Mouse (Mus musculus) spleen, adult 18-20 months (tissue): Measurements from ENCODE around the gene Tspan1.

Experiments
- DNase-seq, 2 experiments: peaks; one replicate each; pipeline ENCODE4 v3.0.0; 2022; ENCODE audit warnings: mixed read lengths in 2 of 2

Gene Tspan1

GRCm38 (mm10) chr4:116165708-116166407, 1.5 kb downstream of the Tspan1 start:
- DNase-seq: no peak

DNA sequence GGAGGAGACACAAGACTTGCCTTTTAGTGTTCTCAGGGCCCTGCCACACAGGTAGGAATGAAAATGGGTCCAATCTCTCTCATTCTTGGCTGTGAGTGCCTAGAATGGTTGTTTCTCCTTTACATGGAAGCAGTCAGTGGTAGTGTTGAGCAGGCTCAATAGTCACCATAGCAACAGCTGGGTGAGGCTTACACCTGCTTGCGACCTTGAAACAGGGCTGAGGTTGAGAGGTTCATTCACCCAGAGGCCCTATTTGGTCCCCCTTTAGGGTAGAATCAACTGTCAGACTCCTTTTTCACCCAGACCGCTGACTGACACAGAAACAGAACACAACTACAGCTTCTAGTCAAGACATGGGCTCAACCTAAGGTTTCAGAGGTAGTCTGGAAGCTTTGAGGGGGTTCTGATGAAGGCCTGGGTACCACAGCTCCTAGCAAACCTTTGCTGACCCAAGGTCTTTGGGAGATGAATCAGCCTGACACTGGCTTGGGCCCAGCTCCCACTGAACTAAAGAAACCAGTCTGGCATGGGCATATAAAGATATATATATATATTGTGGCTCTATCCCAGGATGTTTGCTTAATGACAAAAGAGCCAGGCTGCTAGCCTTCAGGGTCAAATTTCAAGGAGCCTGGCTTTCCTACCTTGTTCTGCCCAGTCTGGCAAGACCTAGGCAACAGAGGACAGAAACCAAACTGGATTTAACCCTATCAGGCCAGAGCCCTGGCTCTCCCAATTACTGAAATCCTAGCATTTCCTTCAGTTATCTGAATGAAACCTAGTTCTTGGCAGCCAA, 2.4 kb downstream of the Tspan1 start:
- no peak for DNase-seq

- no peak for DNase-seq
Measured at GRCm38 (mm10) chr4:116162142-116162541, 5.3 kb downstream of the Tspan1 start.

DNA sequence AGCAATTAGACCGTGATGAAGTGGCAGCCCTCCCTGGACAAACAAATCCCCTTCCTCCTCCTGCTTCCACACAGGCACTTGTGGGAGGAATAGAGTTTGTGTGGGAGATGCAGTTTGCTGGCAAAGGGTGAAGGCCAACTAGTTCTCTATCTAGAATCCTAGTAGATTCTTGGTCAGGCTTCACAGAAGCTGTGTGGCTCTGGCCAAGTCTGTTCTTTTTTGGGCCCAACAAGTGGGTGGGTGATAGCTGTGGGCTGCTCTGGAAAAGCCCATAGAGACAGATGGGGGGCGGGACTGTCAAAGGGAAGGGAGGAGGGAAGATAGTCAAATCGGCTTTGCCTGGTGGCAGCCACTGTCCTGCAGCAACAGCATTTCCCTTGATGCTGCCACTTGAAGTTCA, 6.6 kb downstream of the Tspan1 start:
- DNase-seq: no peak

DNA sequence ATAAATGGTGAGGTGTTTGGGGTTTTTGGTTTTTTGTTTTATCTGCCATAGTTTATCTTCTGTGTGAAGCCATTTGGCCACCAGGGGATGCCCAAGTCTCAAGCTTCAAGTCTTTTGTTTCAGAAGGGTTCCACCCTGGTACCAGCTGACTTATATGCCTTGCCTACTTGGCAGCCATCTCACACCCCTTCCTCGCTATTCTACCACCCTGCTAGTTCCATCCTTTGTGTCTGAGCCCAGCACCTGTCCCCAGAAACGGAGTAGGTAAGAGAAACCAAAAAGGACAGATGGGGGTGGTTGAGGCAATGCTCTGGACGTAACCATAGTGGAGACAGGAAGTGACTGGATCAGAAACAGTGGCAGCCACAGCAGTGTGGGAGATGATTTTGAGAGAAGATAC, 7.5 kb downstream of the Tspan1 start:
- DNase-seq: no peak

- no peak for DNase-seq
Measured at GRCm38 (mm10) chr4:116157882-116158281, 9.5 kb downstream of the Tspan1 start.

DNA sequence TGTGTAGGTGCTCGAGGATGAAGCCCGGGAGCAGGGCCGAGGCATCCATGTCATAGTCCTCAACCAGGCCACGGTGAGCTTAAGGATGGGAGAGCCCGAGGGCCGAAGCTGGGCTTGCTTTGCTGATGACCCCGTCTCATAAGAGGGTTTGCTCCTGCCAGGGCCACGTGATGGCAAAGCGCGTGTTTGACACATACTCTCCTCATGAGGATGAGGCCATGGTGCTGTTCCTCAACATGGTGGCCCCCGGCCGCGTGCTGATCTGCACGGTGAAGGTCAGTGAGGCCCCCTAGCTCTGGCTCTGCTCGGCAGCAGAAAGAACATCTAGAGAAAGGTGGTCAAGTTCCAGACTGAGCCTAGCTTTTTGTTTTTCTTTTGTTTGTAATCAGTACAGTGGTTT, 14.7 kb downstream of the Tspan1 start:
- no peak for DNase-seq

DNA sequence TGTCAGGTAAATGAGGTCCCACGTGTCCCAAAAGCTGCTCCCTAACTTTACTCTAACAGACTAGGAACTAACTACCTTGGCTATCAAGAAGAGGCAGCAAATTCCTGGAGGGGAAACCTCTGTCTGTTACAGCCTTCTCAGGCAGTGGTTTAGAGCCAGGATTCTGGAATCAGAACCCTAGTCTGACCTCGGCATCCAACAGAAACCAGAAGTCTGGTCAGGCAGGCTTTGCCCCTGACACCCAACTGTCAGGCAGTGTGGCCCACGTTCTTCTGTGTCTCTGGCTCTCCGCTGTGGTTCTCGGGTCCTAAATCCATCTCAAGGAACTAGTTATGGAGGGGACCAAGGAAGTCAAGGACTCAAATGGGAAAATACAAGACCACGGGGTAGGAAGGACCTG, 16.2 kb downstream of the Tspan1 start, which contains the start of gene Lurap1:
Gene Lurap1 (minus strand): TSS at position 101 of the 400 bp plus-strand sequence.
- DNase-seq: no peak

DNA sequence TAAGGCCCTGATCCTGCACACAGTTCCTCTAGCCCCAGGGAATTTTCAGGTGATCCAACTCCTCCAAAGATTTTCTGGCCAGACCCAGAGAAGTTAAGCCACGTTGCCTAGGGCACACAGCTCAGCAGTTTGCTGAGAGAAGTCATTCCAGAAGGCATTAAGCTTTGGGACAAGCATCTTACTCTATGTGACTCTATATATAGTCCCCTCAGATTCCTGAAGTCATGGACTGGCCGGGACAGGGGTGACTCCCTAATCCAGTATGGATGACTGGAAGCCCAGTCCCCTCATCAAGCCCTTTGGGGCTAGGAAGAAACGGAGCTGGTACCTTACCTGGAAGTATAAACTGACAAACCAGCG, 16.6 kb downstream of the Tspan1 start:
- no peak for DNase-seq

GRCm38 (mm10) chr4:116150156-116150861, 17.1 kb downstream of the Tspan1 start:
- peak; percentile 51 to 75 for DNase-seq

DNA sequence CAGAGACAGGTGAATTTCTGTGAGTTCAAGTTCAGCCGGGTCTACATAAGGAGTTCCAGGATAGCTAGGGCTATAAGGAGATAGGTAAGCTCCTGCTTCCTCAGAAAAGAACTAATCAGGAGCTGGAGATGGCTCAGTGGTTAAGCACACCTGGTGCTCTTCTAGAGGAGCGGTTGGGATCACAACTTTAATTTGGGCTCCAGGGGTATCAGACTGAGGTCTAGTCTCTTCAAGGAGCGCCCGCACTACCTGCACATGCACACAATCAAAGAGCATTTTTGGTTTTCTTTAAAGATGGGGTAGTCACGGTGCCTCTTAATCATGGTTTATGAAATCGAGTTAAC, 17.6 kb downstream of the Tspan1 start:
- DNase-seq: no peak

DNA sequence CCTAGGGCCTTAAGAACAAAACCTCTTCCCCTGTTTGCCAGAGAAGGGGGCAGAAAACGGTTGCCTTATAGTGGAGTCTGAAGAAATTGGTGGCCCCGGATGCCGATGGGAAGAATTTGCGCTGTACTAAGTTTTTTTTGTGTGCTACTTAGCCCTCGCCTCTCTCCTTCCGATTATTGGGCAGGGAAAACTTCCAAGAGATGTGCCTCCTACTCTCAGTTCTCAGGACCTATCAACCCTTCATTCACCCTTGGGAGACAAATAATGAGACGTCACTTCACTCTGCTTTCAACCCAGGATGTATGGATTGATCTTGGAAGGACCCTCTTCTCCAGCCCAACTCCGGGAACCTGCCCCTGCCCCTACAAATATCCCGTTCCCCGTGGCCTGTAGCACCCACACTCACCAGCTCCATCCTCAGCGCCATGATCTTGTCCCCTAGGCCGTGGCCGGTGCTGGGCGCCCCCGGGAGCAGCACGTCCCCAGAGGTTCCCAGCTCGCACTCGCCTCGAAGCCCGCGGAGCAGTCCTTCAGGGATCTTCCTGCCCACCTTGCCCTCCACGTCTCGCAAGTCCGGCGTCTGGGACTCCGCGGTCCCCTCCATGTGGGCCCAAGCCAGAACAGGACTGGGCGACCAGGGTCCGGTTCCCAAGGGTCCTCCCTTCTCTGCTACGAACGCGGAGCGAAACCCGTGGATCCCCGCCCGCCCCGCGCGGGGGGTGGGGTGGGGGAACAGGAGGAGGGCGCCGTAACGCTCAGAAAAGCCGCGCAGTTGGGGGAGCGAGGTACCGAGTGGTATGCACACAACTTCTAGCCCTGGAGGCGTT, 23.3 kb downstream of the Tspan1 start:
- peak; percentile 18 to 69 for DNase-seq

DNA sequence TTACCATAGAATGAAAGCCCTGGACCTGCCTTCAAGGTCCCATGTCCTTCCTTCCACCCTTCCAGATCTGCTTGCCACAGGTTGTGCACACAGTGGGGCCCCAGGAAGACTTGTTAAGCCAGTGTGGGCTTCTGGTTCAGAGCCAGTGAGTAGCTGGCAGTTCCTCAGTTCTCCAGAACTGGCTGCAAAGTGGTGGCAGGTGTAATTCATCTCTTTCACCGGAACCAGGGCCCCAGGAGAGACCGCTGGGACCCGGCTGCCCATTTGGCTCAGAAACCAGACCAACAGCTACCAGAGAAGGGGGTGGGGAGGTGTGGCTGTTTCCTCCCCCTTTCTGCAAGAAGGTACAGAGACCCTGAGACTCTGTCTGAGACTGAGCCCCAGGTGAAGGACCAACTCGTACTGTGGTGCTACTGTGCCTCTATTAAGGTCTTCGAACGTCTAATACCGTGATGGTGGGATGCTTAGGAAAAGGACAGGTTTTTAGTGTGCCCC, 24.0 kb downstream of the Tspan1 start:
- peak in 1 of 2 experiments; percentile 14 for DNase-seq

GRCm38 (mm10) chr4:116142269-116142668, 25.1 kb downstream of the Tspan1 start:
- no peak for DNase-seq

DNA sequence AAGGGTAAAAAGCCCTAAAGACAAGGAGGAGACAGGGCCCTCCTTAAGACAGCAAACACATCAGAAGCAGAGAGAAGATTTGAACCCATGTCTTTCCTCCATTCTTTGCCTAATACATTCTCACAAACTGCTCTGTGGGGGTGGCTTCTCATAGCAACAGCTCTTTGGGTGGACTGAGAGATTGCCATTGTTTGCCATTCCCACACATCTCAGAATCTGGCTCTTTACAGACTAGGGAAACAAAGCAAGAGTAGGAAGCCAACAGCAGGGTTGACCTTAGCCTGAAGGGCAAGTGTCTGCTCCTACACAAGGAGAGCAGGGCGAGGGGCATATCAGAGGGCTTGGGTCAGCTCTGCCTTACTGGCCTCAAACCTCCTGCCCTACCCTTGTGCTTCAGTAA, 25.7 kb downstream of the Tspan1 start:
- no peak for DNase-seq

GRCm38 (mm10) chr4:116140801-116141574, 26.4 kb downstream of the Tspan1 start:
- no peak for DNase-seq

DNA sequence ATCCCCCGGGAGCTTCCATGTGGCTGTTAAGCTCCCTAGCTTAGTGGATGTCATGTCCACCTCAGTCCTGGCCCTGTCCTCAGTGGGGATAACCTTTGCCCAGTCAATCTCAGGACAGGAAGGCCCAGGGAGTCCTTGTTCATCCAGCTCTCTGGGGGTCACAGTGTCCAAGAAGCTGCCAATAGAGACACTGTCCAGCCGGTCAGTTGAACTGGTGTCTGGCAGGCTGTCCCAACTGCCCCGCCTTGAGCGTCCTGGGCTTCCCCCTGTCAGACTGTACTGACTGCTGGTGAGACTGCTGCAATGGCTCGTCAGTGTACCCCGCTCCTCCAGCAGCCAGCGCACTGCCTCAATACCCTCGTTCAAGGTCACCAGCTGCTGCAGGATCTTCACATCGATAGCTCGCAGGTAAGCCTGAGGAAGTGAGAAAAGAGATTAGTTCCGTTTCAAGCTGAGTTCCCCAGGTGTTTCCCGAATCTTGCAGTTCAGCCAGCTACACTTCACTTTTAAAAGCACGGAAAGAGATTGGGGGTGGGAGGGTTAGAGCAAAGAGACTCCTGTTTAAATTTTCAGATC, 29.9 kb downstream of the Tspan1 start:
- DNase-seq: peak; percentile 28 to 37

DNA sequence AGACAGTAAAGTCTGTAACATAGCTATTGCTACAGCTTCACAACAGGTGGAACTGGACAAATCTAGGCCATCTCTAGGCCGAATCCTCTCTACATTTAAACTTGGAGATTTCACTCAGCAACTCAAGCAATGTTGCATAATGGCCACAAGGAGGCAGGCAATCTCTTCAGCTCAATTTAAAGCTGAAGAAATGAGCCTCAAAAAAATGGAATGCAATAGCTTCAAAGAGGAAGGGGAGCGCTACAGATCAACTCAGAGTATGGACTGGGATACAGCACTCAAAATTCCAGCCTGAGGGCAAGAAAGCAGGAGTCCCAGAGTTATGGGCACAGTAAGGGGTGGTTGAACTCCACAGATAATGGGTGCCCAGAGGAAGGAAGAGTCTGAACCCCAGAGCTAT, 32.4 kb downstream of the Tspan1 start:
- DNase-seq: no peak

- no peak for DNase-seq
Measured at GRCm38 (mm10) chr4:116133126-116133525, 34.3 kb downstream of the Tspan1 start.

DNA sequence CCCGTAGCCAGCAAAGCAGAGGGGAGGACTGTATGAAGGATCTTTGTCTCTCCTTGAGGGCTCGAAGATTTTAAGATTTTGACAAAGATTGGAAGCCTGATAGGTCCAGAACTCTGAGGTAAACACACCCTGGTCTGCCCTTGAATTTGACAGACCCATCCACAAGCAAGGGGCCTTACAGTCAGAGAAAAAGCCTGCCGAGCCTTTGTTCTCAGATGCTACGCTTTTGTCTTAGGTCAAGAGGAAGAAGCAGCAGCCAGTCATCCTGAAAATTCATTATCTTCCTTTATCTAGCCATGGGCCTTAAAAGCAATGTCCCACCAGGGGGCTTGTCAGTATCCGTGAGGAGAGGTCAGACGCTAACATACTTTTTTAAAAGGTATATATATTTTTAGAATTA, 39.4 kb downstream of the Tspan1 start:
- DNase-seq: no peak

DNA sequence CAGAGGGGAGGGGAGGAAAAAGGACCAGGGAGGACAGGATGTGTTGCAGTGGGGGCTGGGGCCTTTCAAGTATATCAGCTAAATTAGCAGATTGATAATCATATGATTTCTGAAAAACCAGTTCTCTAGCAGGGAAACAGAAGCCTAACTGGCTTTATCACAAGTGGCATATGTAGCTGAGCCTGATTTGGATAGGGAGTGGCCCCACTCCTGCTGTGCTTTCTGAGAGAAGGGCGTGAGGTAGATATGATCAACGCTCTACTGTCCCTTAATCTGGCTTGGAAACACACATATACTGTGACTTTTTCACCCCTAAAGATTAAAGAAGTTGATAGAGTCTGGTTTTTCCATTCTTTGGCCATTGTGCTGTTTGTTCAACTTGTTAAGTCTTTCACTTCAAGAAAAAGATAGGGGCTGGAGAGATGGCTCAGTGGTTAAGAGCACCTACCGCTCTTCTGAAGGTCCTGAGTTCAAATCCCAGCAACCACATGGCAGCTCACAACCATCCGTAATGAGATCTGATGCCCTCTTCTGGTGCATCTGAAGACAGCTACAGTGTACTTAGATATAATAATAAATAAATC, 41.5 kb downstream of the Tspan1 start:
- DNase-seq: no peak
